Mouse (Mus musculus) natural killer cell, adult 2 months (primary cell): ENCODE measurements at regions not wholly inside any gene's neighbourhood (a gene's known extent, or its start where the extent isn't known, plus 50 kb on each side); places are given as distances from the start of the nearest gene placed in this dataset.

Source experiments
- DNase-seq, 2 experiments: peaks; one replicate each; pipeline ENCODE4 v3.0.0; 2022; ENCODE audit warnings: low spot score in 2 of 2

DNA sequence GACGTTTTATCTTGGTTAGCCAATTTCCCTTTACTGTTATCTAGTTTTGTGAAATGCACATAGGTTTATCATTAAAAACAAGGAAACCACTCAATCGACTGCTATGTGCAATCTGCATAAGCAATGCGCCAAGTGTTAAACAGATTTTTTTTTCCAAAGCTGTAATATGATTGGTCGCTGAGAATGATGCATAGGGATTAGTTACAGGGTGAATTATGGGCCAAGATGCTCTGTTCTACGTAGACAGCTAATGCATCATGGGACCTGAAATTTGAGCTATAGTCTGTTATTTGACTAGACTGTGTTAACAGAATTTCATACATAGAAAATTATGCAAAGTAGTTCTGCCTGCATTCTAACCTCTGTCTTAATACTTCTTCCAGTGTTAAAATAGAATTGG lies 284.0 kb downstream of the Basp1 start:
- DNase-seq = no peak

- no peak for DNase-seq
Observed at GRCm38 (mm10) chr15:25120441-25120840, 293.1 kb downstream of the Basp1 start.

DNA sequence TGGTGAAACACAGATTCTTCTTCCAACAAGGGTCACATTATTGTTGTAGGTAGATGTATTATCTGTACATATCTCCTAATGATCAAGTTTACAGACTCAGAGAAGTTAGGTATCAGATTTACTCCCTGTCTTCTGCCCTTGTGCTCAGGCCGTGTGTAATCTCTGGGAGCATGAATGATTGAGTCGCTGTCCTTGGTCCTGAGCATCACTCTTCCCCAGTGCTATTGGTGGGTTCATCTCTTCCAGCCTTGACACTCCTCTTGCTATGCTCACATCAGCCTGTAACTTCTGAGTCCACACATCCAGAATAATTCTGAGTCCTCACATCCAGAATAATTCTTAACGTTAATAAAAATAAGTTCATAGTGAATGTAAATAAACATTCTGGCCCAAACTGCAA lies 295.6 kb downstream of the Basp1 start:
- no peak for DNase-seq

DNA sequence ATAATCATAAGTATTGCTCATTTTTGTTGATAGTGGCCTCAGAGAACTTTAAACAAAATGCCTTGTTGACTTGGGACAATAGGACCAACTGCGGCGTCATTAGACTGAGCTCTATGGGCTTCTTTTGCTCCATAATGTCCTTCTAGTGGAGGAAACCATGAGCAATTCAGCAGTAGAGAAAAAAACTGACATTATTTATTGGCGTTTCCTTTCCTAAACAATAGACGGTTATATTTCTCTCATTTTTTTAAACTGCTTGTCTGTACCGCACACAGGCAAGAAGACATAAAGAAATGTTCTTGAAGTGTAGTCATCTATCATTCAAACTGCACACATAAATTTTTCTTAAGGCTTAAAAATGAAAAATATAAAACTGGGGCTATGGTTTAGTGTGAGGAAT lies 310.8 kb downstream of the Basp1 start:
- no peak for DNase-seq

DNA sequence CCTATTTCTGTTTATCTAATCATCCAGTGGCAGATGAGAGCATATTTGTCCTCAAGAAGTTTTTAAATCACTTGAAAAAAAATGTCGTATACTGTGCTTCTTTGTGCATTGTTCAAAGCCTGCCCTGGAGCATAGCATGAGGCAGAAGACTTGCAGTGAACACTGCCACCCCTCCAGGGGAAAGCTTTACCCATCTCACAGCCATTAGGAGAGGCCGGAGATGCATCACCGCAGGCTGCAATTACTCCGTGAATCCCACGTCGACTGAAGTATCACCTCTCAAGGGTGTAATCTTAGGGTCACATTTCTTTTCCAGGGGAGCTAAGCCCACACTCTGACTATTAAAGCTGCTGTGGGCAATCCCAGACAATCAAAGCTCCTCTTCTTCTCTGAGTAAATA lies 319.8 kb downstream of the Basp1 start:
- DNase-seq = no peak

DNA sequence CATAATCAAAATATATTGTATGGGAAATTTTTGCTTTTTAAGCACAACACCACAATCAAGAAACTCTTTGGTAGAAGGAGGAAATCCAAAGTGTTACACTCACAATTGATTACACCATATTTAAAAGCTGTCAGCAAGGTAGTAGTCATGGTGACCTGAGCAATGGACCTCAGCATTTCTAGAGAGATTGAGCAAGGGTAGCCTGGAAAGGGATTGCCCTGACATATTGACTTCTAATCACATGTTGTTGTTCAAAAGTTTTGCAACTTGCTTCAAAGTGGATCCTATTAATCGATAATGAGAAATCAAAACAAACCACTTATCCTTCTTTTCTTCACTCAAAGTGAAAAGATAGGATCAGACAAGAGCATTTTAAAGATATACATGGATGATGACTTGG lies 343.9 kb downstream of the Basp1 start:
- no peak for DNase-seq

DNA sequence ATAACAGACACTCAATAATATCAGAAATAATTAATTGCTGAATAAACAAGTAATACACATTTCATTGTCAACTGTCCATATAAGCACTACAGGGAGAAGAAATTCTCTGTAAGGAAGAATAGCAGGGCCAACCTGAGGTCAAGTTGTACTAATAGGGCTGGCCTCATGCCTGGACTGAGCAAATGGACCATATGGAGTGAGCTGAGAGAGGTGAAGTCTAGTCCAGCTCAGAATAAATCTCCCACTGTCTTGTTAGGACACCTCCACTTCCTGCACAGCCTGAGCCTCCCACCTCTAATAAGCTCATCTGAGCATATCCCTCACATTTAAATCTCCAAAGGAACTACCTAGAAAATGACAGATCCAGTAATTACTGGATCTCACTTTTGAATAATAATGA lies 354.2 kb downstream of the Basp1 start:
- no peak for DNase-seq

DNA sequence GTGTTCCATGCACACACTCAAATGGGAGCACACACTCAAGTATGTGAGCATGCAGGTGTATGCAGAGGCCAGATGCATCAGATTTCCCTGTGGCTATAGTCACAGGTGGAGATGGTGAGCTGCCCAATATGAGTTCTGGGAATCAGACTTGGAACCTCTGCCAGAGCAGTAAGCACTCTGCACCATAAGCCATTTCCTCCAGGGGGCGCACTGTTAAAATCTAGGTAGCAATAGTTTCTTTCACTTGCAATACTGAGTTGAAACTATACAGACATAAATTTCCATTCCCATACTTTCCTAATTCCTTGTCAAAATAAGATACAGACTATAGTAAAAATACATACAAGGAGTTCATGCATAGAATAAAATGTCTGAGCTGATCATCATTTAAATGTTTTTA lies 365.7 kb downstream of the Basp1 start:
- no peak for DNase-seq

DNA sequence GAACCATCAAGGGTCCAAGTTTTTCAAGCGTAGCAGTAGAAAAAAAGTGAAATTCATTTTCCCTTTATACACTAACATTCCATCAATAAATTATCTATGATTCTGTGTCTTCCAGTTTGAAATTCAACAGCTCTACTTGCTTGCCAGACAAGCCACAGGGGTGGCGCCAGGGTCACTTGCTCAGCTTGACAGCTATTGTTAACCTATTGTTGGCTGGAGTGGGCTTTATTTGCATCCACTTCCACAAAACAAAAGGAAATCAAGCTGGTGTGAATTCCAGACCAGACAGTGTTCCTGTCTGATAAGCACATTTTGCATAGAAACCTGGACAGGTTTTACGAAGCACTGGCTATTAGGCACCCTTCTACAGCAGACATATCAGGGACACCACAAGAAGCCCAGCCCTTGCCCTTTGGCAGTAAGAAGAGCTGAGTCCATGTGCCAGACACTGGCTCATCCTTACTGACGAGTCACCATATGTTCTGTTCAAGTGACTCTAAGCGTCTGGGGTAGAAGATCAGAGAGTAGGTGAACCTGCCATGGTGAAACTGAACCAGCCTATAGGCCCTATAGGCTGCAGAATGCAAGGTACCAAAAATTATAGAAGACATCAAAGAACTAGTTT lies 366.9 kb downstream of the Basp1 start:
- DNase-seq = no peak

DNA sequence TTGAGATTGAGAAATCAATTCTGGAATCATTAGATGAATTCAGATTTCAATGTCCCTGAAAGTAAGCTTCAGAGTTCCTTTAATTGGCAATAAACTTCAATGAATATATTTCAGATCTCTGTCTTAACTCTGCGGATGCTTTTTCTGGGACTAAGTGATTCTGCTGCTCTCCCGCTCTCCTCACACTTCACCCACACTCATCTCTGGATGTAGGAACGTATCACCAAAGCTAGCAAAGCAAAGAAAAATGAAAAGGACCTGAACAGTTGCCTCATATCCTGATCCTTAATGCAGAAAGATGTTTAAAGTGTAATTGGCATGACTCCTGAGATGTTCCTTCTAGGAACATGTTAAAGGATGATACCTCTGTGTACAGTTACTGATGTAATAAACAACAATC lies 377.3 kb downstream of the Basp1 start:
- DNase-seq = no peak

- no peak for DNase-seq
Observed at GRCm38 (mm10) chr15:25027865-25028264, 385.7 kb downstream of the Basp1 start.

DNA sequence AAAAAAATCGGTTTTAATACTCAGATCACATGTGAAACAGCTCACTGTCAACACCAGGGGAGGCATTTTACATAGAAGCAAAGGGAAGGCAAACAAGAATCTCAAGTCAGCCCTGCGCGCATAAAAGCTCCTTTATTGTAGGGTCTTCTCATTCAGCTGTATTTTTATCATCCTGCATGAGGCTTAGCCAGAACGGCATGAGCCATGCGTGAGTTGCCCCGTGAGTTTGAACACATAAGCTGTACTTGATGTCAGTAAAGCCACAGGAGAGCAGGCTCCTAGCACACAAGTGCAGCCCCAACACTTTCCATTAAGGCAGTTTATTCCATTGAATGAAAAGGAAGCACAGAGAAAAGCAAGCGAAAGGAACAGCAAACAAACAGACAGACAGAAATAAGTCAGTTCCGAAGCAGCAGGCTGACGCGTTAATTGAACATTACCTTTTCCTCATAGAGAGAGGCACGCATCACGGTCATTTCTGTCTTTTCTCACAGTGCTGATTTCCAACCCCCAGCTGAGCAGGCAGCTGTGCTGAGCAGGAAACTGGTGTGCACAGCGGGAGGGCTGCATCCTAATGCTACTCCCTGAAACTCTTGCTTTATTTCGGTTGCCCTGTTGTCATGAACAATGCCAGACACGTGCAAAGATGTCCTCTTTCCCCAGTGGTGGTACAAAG lies 386.6 kb downstream of the Basp1 start:
- DNase-seq = no peak

DNA sequence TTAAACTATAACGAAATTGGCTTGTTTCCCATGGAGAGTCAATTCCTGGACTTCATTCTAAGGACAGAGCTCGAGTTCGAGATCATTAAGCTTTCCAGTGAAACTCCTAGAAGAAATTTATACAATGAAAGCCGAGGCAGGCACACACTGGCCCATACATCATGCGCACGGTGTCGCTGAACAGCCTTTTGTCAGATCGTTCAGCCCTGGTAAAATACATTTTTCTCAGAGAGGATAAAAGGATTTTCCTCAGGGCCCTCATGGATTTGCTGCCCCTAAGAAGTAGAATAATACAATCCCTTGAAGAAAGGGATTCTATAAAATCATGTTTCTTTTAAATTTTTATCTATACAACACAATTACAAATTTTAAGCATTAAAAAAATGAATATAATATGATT lies 387.2 kb downstream of the Basp1 start:
- DNase-seq = no peak

GRCm38 (mm10) chr15:25020916-25021315 lies 392.6 kb downstream of the Basp1 start:
- DNase-seq = no peak

- DNase-seq = no peak
Observed at GRCm38 (mm10) chr15:25019352-25019941, 394.1 kb downstream of the Basp1 start.

- no peak for DNase-seq
Observed at GRCm38 (mm10) chr15:25018937-25019336, 394.6 kb downstream of the Basp1 start.

- no peak for DNase-seq
Observed at GRCm38 (mm10) chr15:25007720-25008119, 405.8 kb downstream of the Basp1 start.

- no peak for DNase-seq
Observed at GRCm38 (mm10) chr15:25000171-25000570, 413.4 kb downstream of the Basp1 start.

- DNase-seq = no peak
Observed at GRCm38 (mm10) chr15:24993325-24993673, 420.3 kb downstream of the Basp1 start.

DNA sequence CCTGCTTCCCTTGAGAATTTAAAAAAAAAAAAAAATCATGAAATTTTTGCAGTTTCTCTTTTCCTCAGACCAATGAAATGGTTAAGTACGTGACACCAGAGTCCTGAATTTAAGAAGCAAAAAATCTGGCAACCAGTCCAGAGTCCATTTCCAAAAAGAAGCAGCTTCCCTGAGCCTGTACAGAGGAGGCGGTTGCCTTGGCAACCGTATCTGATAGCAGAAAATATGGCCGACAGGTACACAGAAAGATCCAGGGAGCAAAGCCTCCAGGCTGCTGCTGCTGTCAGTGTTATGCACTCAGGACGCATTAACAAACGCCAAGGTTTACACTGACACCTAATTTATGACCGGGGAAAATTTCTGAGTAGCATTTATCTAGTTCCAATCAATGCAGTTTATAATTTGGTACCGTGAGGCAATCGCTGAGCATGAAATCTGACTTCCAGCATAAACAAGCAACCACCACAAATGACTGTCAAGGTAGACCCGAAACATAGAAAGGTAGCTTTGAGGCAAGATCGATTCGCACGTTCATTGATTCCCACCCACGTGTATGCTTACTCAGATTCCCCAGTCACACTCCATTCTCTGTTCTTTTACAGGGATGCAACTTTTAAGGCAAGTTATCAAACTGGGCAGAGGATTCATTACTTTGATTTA lies 420.8 kb downstream of the Basp1 start:
- no peak for DNase-seq

DNA sequence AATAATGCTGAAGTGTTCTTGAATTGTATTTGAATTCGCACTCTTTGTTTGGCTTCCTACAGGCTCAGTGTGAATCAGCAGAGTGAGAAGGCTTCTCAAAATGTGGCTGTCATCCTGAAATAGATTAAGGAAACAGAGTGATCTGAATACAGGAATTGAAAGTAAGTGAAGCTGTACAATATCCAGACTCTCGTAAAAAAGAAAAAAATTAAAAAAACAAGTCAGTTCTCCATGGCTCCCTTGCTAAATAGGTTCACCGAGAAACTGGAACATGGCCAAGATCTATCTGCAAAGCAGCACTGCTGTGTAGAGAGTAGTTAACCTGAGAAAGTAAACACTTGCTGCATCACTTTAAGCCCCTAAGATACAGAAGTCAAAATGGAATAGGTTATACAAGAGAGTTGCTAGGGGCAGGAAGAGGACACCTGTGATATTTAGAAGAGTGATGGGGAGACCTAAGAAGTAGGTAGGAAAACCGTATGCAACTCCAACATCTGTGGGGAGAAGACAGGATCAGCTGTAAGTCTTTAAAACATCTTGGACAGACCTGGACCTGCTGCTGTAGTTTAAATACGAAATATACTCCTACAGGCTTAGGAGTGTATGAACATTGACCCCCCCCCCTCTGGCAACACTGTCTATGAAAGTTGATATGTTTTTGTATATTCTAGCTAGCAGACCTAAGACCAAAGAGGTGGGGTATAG lies 423.3 kb downstream of the Basp1 start:
- DNase-seq = no peak

GRCm38 (mm10) chr15:24980841-24981240 lies 432.7 kb downstream of the Basp1 start:
- no peak for DNase-seq
